Mouse (Mus musculus): ENCODE results near the gene Zcchc10.
A peak's percentile ranks its signal among the peaks of the same experiment; 100 is the strongest.
"Not testable (repeated sequence)": the region's sequence is repeated elsewhere in the genome, so short reads cannot be mapped to it uniquely, and the experiment has no call there.

Zcchc10 gene

DNA sequence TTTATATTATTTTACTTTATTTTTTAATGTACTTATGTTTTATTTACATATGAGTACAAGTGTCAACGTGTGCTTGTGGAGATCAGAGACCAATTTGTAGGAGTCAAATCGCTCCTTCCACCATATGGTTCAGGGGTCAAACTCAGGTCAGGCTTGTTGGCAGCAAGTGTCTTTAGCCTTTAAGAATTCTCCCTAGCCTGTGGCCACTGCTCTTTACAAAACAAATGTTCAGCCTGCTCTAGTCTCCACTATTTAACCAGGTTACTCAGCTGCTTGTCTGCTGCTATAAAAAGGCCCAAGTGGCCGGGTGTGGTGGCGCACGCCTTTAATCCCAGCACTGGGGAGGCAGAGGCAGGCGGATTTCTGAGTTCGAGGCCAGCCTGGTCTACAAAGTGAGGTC is 6.4 kb upstream of the Zcchc10 start:
- DNase-seq (ENCODE audit: low spot score), result no peak

DNA sequence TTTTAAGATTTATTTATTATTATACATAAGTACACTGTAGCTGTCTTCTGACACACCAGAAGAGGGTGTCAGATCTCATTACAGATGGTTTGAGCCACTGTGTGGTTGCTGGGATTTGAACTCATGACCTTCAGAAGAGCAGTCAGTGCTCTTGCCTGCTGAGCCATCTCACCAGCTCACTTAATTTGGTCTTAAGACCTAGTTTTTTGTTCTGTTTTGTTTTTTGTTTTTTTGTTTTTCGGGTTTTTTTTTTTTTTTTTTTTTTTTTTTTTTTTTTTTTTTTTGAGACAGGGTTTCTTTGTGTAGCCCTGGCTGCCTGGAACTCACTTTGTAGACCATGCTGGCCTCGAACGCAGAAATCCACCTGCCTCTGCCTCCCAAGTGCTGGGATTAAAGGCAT is 5.9 kb upstream of the Zcchc10 start:
- DNase-seq (ENCODE audit: low spot score), result not testable (repeated sequence)

DNA sequence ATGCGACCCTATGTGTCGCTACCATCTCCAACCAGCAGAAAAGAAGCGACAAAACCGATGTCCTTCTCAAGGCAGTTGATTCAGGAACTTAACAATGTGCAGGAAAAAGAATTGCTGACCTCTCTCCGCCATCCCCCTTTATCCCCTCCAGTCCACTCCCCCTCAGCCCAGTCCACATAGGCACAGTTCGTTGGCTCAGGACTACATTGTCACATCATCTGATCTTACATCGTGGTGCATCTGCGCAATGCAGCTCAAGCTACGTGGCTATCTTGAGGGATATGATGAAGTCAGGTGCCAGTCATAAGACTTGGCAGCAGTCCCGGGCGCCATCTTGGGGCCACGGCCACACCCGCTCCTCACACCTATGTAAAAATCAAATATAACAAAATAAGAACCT is 4.6 kb upstream of the Zcchc10 start:
- not testable (repeated sequence) for DNase-seq (ENCODE audit: low spot score)

DNA sequence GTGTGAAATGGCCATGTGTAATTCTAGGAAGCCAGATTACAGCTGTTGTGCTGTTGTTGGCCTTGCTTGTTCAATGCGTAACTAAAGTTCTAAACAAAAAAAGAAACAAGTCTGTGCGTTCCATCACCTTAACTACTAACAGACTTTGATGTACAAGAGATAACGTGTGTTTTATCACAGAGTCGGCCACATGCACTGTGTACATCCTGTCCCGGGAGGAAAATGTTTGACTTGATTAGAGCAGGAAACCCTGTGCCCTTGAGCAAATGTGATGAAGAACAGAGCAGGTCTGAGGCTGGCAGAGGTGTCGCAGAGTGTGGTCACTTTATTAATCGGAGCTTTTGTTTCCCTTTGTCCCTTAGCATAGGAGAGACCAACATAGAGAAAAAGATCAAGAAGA is 5.8 kb downstream of the Zcchc10 start:
- no peak for DNase-seq (ENCODE audit: low spot score)

DNA sequence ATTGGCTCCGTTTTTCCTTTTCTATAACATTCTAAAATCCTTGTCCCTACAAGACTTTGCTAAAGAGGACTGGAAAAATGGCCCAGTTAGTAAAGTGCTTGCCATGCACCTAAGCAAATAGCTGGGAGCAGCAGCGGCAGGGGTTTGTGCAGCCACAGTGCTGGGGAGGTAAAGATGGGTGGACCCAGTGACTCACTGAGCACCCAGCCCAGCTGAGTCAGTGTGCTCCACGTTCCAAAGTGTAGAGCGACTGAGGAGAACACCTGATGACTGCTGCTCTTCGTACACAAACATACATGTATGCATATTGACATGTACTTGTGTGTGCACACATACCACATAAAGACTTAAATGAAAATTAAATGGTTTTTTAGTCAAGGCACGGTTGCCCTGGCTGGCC is 6.6 kb downstream of the Zcchc10 start:
- peak; percentile 36 for DNase-seq (ENCODE audit: low spot score)

DNA sequence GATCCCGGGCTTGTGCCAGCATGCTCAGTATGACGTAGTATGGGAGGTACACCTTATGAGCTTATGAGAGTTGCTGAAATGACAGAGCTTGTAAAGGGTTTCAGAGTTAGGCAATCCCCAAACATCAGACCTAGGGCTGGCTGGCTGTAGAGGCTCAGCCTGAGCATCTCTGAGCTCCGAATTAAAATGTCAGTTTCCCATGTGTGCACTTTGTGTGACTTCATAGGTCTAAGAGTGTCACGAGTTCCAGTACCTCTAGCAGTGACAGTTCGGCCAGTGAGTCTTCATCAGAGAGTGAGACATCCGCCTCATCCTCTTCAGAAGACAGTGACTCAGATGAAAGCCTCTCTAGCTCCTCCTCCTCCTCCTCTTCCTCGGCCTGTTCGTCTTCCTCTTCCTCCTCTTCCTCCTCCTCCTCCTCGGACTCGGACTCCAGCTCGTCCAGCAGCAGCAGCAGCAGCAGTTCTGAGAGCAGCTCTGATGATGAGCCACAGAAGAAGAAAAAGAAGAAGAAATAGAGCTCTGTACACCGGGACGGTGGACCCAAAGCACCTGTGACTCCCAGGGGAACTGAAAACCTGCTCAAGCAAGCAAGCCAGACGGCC is 7.7 kb downstream of the Zcchc10 start:
- no peak for DNase-seq (ENCODE audit: low spot score)

DNA sequence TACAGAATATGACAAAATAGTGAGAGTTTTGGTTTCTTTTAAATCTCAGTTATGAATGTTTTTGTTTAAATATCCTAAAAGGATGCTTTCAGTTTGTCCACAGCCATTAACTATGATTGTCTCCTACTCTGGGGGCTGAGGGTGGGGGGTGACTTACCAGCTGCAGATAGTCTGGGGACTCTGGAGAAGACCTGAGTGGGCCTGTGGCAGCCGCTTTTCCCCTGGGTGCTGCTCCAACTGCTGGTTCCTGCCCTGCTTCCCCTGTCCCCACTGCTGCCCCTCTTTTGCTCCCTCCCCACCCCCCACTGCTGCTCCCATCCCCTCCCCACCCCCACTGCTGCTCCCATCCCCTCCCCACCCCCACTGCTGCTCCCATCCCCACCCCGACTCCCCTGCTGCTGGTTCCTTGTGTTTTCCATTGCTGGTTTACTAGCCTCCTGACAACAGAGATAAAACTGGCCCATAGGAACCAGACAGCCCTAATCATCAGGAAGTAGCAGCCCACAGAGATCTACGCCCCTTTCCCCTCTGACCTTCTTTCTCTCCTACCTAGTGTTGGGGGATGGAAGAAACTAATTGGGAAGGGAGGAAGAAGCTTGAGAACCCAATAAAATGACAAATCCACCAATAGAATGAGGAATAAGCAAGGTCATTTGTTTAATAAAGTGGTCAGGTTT is 11.2 kb downstream of the Zcchc10 start:
- DNase-seq (ENCODE audit: low spot score), result no peak

DNA sequence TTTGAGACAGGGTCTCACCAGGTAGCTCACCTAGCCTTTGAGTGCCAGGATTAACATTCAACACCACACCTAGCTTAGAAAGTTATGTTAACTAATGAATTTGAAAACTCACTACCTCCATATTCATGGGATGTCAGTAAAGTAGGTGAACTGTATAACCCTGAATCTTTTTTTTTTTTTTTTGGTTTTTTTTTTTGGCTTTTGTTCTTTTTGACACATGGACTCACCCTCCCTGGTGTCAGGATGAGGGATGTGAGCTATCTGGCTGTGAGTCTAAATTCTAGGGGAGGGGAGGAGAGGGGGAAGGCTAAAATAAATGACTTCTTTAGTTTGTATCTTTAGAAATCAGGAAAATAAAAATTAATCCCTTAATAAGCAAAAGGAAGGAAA is 11.7 kb downstream of the Zcchc10 start:
- DNase-seq (ENCODE audit: low spot score), result no peak

DNA sequence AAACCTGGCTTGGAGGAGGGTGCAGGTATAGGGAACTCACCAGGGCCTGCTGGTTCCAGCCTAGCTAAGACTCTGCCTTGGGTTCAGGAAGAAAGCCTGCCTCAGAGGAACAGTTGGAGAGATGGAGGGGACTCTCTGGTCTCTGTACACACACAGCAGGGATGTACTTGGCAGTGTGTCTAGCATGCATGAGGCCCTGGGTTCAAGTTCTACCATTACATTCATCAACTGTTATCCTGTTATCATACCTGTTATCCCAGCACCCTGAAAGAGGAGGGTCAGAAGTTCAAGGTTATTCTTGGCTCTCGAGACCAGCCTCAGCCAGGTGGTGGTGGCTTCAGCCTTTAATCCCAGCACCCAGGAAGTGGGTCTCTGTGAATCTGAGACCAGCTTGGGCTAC is 12.4 kb downstream of the Zcchc10 start:
- no peak for DNase-seq (ENCODE audit: low spot score)

DNA sequence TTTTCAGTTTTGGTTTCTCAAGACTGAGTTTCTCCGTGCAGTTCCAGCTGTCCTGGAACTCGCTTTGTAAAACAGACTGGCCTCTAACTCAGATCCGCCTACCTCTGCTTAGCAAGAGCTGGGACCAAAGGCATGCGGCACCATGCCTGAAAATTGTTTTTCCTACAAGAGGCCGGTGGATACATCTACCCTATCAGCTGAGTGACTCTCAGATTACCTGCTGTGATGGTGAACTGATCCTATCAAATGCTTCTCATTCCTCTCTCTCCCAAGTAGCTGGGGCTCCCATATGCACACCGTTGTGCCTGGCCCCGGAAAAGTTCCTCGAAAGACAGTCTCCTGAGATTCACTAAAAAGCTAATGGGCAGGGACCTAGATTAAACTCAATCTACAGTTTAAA is 13.2 kb downstream of the Zcchc10 start:
- no peak for DNase-seq (ENCODE audit: low spot score)

DNA sequence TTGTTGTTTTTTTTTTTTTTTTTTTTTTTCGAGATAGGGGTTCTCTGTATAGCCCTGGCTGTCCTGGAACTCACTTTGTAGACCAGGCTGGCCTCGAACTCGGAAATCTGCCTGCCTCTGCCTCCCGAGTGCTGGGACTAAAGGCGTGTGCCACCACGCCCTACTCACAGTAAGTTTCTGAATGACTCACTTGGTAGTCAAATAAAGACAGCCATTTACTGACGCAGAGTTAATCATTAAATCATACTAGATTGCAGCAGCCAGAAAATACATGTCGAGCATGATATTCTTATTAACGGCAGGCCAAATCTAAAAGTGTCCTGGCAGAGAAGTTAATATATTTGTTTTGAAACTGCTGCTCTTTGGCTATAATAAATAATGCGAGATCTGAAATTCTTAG is 16.5 kb downstream of the Zcchc10 start:
- DNase-seq (ENCODE audit: low spot score), result not testable (repeated sequence)

DNA sequence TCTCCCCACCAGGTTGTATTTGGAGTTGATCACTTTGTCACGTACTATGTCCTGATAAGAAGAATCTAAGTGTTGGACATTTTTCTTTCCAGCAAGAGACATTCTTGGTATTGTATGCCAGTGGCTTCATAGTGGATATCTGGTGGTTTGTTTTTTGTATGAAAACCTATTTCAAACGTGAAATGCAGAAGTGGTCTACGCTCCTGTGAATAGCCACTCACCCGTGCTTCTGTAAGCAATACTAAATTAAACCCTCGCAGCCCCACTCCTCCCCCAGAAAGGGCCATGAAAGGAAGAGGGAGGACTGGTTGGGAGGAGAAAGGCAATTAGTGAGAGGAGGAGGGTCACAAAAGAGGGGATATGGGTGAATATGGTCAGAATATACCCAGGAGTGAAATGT is 18.2 kb downstream of the Zcchc10 start:
- DNase-seq (ENCODE audit: low spot score), result no peak

DNA sequence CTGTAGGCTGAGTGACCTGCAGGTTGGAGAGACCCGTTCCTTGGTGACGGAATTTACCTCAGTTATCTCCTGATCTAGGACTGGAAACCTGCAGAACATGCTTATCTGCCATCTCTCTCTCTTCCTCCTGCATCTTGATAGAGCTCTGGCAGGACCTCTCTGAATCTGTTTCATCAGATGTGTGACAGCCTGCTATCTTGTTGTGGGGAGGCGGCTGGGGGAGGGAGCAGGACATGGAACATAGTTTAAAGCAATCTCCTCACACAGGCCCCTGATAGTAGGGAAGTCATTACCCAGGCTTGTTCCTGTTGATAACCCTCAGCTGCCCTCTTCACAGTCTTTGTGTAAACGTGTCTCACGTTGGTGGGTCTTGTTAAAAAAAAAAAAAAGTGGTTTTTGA is 20.8 kb downstream of the Zcchc10 start:
- DNase-seq (ENCODE audit: low spot score), result peak; percentile 32

DNA sequence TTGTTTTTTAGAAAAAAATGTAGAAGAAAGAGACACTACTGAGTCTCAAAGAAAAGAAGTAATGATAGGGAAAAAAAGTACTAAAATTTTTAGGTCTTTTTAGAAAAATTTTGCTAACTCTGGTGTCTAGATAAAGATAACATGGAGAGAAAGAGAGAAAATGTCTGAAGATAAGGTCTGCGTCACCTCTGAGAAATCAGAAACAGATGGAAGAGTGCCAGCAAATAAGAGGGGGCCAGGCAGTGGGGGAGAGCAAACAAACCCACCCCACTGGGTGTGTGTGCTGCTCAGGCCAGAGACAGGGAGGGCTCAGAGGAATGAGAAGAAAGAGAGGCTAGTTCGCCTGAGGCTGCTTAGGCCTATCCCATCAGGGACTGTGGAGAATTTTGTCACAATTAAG is 21.3 kb downstream of the Zcchc10 start:
- no peak for DNase-seq (ENCODE audit: low spot score)

DNA sequence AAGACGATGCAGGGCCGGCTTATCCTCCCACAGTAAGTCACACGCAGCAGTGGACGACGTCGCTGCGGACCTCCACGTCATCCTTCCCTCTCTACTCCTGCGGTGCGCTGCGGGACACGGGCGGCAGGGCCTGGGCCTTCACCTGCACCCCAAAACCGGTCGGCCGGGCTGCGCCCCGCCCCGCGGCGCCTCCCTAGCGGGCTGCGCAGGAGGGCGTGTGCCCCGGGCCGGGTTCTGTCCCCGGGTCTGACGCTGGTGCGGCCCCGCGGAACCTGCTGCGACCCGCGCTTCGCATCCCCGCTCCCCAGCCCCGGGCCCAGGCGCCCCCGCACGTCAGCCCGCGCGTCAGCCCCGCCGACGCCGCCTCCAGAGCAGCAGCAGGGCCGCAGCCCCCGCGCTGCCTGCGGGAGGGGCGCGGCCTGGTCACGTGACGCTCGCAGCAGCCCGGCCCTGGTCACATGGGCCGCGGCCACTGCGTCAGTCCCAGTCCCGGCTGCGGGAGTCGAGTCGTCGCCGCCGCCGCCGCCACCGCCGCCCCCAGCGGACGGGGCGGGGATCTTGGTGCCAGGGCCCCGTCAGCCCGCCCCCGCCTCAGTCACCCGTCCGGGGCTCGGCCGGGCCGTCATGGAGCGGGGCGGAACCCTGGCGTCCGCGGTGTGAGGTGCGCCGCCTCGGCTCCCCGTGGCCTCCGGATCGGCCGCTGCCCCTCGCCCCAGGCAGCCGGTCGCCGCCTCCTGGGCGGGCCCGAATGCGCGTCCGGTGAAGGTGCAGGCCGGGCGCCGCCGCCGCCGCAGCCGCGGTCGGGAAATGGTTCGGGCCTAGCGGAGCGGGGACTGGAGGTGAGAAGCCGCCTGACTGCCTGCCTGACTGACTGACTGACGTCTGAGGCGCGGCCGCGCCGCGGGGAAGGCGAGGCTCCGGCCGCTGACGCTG is 26.1 kb downstream of the Zcchc10 start, which contains the start of gene Aff4:
Gene Aff4, plus strand, starts transcription at position 543 of the 933 bp plus-strand sequence.
- DNase-seq (ENCODE audit: low spot score), result peak; percentile 88

DNA sequence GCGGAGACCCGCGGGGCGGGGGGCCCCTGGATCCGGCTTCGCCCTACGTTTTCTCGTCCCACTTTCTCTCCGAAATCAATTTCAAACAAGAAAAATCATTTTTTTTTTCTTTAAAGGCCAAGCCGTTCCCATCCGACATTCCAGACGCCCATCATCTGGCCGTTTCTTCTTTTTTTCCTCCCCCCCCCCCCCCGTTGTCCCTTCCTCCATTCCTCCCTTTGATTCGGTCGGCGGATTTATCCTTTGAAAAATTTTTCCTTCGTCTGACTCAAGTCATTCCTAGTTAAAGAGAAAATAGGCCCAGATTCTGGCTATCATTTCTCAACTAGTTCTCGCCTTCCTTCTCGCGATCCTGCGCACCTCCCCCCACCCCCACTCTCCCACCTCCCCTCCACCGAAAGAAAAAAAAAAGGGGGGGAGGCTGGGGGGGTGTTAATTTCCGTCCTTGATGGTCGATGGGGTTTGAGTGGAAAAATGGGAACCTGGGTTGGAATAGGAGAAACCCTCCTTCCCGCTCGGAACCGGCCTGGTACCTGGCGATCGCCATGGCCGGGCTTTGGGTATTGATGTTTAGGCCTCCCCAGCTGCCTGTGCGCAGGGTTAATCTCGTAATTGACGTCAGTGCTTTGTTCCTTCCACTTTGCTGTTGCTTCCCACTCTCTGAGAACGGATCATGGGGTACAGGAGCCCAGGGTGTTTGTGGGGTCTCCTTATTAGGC is 26.9 kb downstream of the Zcchc10 start:
- DNase-seq (ENCODE audit: low spot score), result peak; percentile 73

DNA sequence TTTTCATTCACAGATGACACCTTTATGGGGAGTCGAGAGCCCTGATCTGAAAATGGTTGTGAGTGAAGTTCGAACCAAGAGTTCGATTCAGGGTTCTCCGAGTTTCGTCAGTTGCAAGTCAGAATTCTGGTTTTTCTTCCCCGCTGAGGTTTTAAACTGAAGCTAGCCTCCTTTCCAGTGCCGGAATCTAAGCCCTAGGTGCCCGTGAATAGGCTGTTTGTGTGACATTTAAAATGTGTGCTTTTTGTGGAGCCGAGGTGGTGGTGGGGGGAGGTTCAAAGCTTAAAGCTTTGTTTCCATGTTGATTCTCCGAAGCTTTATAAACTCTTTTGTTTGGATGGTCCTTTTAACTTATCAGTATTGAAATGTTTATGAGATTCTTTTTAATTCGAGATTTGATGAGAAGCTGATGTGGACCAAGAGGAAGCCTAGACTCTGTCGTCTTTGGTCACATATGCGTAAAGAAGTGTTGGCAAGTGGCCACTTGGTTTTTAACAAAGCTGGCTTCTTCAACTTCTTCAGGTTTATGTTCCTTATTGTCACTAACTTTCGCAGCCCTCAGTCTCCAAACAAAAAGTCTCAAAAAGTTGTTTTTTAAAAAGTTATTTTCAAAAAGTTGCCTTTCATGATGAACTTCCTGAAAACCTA is 27.6 kb downstream of the Zcchc10 start:
- no peak for DNase-seq (ENCODE audit: low spot score)

DNA sequence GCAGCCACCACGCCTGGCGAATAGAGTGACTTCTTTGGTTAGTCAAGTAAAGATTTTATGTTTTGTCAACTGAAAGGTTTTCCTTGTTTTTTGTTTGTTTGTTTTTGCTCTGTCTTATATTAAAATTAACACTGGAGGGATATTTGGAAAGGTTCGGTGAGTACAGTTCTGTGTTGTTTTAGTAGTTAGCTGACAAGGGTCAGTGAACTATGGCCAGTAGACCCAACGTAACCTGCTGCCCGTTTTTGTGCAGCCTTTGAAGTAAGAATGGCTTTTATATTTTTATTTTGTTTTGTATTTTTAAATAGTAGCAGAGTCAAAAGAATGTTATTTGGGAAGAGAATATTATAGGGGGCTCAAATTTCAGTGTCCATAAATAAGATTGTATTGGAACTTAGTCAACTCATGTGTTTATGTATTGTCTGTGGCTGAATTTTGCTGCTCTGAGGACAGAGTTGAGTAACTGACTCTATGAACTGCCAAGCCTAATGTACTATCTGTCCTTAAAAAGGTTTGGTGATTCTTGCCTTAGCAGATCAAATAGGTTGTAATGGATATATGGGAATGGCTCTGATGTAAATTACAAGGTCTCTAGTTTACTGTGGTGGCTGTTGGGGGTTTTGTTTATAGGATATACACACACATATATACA is 34.2 kb downstream of the Zcchc10 start:
- DNase-seq (ENCODE audit: low spot score), result no peak

DNA sequence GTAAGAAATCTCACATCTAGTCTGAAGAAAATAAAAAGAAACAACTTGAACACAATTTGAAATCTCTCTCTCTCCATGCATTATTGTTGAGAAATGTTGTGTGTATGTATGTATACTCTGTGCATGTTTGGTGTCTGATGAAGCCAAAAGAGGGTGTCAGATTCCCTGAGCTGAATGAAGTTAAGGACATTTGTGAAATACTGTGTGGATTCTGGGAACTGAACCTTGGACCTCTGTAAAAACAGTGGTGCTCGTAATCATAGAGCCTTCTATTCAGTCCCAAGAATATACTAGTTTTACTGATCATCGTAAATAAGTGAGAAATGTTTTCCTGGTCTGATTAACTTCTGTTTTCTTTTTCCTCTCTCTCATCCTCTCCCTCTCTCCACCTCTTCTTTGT is 42.6 kb downstream of the Zcchc10 start:
- no peak for DNase-seq (ENCODE audit: low spot score)

DNA sequence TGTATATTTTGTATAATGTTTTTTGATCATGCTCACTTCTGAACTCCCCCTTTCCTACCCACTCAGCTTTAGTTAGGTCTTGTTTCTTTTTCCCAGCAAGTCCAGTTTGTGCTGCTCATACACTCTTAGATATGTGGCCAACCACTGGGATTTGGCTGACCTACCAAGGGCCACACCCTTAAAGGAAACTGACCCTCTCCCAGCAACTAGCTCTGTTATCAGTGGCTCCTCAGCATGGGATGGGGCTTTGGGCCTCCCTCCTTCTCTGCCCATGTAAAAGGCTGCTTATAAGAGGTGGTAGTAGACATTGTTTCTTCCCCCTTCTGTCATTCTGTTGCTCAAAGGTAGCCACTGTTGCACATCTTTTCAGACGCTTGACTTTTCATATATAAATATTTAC is 54.4 kb downstream of the Zcchc10 start:
- DNase-seq (ENCODE audit: low spot score), result peak; percentile 11

Measured in yolk sac, embryonic 10.5 days (tissue).